Mouse (Mus musculus) kidney, postnatal 4 days (tissue): ENCODE measurements at regions not wholly inside any gene's neighbourhood (a gene's known extent, or its start where the extent isn't known, plus 50 kb on each side); places are given as distances from the start of the nearest gene placed in this dataset.

Source experiments
- DNase-seq, 2 experiments: peaks; one replicate each; pipeline ENCODE4 v3.0.0; 2021; ENCODE audit warnings: mixed read lengths in 2 of 2

DNA sequence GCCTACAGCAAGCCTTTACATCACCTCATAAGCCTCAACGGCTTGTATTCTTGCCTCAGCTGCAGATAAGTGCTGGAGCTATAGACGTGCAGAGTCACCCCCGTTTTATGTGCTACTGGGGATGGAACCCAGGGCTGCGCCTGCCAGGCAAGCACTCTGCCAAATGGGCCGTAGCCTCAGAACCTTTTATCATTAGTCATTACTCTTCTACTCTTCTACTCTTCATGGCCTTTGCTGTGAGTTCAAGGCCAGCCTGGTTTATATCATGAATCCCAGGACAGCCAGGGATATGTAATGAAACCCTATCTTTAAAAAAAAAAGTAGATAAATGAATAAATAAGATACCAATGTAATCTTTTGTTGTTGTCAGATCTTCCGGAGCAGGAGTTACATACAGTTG is 216.6 kb upstream of the Auts2 start:
- DNase-seq: no peak

DNA sequence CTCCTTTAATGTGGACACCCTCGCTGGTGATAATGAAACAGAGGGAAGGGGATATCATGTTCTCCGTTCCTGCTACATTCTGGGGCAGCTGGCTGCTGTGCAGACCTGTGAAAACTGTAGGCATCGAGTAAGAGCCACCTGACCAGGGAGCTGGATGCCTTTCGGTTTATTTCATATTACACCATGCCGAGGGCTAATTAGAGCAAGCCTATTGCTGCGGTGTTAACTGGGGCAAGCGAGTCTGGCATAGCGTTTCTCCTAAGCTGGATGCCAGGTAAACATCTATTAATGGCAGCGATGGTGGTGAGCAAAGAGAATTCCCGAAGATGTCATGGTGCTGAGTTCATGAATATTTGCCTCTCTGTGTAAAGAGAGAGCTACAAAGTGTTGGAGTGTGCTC is 215.8 kb upstream of the Auts2 start:
- DNase-seq: no peak

DNA sequence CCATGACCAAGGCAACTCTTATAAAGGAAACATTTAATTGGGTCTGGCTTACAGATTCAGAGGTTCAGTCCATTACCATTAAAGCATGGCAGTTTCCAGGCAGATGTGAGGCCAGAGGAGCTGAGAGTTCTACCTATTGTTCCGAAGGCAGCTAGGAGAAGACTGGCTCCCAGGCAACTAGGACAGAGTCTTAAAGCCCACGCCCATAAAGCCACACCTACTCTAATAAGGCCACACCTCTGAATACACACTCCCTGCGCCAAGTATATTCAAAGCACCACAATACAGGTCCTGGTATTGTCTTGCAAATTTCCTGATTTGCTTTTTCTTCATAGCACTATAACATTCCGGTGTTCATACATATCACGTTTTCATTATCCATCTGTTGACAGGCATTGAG is 194.8 kb upstream of the Auts2 start:
- no peak for DNase-seq

DNA sequence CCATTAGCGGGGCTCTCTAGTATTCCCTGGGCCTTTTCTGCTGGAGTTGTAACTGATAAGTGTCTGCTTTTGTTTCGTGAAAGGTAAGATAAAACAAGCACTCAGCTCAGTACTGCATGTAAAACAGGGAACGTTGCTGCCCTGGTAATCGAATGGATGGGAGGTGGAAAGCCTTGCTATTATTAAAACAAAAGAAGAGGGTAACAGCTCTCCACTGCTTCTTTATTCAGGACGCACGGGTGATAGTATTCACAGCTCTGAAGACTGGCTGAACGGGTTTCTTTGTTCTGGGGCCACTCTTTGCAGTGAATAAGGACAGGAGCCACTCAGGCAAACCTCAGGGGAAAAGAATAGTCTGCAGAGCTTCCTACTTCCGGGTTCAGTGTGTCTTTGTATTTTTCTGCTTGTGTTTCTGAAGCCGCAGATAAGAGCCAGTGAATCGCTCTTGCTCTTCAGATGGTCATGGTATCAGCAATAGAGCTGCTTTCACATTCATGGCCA is 185.6 kb upstream of the Auts2 start:
- no peak for DNase-seq

DNA sequence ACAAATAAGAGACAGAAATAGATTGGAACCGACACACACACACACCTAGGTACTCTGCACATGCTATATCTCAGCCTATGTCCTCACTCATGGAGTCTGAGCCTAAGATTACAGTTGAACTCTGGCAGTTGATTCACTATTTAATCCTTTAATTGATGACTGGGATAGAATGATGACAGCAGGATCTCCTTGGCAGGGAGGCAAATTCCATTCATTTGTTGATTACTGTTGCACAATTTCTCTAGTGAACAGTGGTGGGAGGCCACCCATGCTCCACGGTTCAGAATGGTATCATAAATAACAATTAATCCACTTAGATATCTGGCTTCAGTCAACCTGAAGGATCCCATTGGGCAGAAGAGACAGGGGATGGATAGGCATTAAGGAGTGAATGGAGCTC is 181.3 kb upstream of the Auts2 start:
- no peak for DNase-seq

DNA sequence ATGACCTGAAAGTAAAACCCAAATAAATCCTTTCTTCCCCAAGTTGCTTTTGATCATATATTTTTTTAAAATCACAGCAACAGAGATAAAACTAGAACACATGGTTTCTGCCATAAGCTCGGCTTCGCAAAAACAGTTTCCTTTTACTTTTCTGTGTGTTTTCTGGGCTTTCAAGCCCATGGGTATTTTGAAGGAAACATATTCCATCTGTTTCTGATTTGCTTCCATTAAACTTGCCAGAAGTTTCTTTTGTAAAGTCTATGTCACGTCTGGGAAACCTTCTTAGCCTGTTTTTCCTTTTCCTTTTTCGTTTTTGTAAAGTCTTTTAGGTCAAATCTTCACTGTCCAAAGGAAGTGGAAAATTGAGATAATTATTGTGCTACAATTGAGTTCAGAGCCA is 167.2 kb upstream of the Auts2 start:
- no peak for DNase-seq

DNA sequence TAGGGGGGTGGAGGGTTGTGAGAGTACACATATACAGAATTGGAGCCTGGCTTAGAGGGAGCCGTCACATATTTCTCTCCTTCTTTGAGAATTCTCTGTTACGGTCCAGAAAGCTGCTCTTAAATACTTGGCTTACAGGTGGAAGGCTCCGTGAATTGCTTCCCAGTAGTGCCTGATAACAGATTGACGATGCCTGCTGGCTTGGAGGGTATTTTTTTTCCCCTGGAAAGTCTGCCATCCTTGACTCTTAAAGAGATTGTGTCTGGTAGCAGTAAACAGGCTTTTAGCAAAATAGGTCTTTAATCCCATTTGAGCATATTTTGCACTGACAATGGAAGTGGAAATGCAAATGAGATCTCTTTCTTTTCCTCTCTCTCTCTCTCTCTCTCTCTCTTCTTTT is 164.4 kb upstream of the Auts2 start:
- DNase-seq: no peak

DNA sequence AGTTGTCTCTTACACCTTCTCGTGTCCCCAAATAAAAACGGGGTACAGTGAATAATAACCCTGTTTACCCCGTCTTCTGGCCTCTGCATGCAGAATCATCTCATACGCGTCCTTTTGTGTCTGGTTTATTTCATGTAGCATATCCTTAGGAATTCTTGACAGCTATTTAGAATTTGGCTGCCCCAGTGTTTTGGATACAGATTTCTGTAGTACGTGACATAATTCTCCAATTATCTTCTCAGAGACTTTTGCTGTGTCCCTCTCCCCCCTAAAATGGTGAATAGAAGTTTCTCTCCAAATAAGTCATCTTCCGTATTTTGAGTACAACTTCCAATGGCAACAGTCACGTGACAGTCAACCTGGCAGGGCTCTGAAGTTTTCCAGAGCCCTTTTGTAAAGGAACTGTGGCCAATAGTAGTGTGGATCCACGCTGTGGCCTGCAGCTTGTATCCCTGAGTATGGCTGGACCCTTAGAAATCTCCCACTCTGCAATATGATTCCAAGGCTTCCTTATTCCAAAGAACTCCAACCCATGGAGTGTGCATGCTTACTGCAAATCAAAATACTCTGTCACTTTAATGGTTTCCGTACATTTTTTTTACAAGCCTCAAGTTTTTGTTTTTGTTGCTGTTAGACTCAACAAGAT is 160.4 kb upstream of the Auts2 start:
- DNase-seq: peak; percentile 13 to 39

DNA sequence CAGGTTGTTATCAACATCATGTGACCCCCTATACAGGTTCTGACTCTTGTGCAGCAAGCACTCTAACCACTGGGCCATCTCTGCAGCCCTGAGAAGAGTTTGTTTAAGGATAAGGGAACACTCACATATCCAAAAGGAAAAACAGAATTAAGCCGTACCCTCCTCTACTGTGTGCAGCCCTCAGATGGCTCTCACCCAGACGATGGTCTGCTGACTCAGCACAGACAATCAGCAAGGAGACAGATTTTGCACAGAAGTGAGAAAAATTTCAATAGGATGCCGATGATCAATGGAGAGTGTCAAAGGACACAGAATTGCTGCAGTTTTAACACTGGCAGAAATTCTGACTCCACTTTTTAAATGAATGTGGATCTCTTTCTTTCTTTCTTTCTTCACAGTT is 159.4 kb upstream of the Auts2 start:
- DNase-seq: no peak

DNA sequence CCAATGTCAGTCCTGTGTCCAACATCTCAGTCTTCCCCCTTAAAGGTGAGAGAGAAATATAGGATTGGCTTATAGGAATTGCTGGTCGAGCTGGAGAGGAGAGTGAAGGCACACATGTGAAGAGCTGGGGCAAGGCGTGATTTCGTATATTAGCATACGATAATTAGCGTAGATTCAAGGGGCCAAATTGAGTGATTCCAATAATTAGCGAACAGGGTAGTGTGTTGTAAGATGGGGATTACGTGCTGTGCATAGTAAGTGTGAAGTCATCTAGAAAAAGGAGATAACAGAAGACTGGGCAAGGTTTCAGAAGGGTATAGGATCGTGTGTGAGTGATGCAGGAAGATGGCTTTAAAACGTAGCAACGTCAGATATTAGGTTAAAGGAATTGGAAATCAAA is 147.6 kb upstream of the Auts2 start:
- no peak for DNase-seq

DNA sequence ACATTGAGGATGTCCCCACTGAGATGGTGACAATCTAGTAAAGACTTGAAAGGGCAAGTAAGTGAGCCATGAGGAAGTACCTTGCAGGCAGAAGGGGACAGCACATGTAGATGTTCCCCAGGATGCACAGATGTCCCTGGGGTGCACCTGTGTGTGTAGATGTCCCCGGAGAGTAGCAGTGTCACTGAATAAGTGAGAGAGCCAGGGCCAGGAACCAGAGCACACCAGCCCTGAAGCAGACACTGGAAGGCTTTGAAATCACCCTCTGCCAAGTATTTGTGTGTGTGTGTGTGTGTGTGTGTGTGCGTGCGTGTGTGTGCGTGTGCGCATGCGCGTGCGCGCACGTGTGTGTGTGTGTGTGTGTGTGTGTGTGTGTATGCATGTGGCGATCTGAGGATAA is 132.1 kb upstream of the Auts2 start:
- no peak for DNase-seq

DNA sequence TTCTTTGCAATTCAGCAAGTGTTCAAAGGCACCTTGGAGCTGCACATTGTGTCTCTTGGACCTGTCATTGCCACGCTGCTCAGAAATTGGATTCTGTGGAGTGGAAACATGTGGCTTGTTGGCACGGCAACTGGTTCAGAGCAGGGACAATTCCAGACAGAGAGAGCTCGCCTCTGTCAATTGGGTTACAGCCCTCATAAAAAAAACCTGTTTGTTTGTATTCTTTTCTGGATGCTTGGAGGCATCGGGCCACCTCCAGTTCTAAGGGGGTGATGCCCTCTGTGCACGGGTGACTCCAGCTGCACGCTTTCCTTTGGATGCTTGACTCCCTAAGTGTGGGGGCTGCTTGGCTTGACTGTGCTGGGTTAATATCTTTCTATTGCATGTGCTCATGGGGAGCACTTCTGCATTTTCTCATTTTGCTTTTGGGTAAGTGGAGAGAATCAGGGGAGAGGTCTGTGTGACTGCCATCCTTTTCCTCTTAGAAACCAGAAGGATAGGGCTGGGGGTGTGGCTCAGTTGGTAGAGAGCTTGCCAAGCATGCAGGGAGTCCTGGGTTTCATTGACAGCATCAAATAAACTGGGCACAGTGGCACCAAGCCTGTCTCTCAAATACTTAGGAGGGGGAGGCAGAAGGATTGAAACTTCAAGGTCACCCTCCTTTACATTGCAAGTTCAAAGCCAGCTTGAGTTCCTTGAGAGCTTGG is 130.6 kb upstream of the Auts2 start:
- DNase-seq: peak; percentile 24 to 43

DNA sequence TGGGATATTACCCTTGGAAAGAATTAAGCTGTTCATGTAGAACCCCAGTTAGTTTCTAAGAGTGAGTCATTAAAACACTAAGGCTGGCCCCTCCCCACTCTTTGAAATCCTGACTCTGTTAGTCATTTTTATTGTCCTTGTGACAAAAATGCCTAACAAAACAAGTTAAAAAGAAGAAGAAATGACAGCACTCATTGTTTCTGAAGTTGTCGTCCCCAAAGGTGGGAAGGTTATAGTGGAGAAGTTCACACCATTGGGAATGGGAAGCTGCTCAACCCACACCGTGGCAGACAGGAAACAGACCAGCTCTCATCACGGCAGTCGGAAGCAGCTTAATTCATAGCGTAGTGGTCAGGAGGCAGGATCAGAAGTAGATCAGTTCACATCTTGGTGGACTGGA is 128.4 kb upstream of the Auts2 start:
- DNase-seq: peak in 1 of 2 experiments; percentile 7

DNA sequence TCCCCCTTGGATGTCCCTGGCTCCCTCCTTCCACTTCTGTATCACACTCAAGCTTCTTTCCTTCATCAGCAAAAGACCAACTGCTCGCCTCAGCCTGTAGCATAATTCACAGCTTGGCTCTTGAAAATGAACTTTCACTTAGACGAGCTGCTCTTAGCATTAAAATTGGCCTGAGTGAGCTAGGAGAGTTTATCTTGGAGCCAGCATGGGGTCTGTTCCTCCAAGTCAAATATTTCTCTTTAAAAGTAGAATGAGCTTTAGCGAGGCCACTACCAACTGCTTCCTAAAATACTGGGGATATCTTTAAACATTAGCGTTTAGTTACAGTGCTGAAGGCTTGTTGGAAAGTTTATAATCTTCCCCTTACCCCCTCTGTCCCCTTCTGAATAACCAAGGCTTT is 124.2 kb upstream of the Auts2 start:
- peak in 1 of 2 experiments; percentile 6 for DNase-seq

DNA sequence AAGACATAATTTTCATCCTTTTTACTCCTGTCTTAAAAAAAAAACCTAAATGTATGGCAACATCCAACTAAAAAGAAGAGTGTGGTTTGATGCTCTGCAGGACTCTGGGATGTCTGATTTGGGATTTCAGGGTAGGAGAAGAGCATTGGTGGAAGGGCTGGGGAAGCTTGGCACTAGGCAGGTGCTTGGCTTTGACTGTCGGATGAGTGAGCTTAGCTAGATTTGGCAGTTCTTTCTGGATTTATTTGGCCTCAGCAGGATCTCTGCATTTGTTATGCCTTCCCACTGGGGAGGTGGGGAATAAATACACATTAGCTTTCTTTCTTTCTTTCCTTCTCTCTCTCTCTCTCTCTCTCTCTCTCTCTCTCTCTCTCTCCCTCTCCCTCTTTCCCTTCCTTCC is 118.1 kb upstream of the Auts2 start:
- no peak for DNase-seq

DNA sequence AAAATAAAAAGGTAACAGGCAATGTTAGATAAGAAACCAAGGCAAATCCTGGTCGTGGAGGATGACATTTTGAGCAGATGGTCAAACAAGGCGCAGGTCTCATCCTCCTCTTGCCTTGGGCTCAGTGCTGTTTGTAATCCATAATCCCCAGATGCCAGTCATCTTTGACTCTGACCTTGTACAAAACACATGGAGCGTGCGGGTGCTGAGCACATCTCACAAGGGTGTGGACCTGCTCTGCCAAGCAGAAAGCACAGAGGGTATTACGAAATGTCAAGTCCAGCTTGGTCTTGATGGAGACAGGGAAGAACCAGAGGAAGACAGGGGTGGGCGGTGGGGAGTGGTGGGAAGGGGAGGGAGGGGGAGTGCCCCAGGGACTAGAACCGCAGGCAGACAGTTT is 116.9 kb upstream of the Auts2 start:
- no peak for DNase-seq

DNA sequence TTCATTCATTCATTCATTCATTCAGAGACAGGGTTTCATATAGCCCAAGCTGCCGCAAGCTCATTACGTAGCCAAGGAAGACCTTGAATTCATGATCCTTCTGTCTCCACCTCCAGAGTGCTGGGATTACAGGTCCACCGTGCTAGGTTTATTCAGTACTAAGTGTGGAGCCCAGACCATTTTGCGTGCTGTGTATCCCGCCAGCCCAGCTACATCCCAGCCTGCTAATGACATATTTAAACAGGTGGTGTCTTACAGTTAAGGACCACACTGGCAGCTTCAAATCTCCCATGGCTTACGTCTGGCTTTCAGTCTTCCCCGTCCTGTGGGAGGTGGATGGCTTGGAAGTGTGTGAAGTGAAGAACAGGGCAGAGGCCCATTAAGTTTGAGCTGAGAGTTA is 111.2 kb upstream of the Auts2 start:
- DNase-seq: no peak

DNA sequence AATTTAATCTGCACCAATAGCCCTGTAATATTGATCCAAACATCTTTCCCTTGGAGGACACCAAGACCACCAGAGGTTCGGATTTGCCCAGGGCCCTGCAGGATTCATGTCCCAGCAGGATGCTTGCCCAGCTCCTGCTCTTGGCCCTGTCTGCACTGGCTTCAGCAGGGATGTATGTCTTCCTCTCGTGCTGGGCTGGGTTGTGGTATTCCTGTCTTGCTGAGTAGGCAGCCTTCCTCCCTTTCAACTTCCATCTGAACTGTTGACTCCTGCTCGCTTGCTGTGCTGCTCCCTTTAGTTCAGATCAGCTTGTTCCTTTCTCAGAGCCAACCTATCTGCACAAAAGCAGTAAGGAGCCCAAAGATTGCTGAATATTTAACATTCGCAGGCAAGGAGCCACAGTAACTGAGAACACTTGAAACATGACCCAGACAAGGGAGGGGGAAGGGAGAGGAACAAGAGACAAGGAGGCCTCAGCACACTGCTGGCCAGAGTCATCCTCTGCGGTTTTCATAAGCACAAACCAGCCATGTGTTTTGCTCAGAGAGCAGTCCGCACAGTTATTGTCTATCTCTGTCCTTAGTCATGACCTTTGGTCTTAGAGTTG is 110.7 kb upstream of the Auts2 start:
- DNase-seq: peak in 1 of 2 experiments; percentile 10

DNA sequence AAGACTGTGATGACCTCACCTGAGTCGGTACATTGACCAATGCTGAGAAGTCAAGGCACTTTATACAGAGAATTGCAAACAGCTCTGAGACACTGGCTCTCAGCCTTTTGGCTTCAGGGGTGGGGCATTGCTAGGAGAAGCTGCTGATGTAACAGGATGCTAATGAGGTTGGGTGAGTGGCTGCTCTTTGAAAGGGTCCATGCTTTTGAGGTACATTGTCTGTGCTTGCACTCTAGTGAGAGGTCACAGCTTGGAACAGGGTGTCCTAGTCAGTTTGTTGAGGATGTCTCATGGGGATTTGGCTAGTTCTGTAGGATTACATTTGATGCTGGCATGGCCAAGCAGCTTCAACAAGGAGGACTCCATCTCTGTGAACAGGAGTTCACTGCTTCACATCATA is 109.1 kb upstream of the Auts2 start:
- DNase-seq: no peak

DNA sequence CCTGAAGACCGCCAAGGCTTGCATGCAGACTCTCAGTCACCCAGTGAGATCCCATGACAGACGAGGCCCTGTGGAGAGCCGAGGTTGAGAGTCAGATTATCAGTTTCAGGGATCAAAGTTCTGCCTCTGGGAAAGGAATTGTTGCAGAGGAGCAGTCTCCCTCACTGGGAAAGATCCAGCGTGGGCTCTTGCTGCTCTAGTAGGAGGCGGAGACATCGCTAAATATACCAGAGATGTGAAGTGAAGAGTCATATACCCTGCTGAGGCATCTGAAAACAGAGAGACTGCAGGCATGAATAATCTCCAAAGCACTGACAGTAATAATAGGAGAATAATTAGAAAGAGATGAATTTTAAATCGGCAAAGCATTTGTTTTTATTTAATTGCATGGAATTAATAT is 106.6 kb upstream of the Auts2 start:
- DNase-seq: no peak

DNA sequence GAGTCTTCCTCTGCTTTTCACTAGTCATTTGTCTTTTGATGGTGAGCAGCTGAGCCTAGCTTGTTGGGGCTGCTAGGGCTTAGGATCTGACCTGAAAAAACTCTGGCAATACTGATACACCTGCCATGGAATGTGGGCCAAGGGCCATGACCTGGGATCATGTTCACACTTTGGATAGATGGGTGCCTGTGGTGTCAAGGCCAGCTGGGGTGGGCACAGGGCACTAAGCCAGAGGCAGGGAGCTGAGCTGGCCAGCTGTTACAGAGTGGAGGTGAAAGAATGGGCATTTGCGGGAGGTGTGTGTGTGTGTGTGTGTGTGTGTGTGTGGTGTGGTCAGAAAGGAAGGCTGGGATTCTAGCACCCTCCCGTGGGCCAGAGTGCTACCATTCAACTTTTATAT is 105.6 kb upstream of the Auts2 start:
- DNase-seq: peak in 1 of 2 experiments; percentile 24

DNA sequence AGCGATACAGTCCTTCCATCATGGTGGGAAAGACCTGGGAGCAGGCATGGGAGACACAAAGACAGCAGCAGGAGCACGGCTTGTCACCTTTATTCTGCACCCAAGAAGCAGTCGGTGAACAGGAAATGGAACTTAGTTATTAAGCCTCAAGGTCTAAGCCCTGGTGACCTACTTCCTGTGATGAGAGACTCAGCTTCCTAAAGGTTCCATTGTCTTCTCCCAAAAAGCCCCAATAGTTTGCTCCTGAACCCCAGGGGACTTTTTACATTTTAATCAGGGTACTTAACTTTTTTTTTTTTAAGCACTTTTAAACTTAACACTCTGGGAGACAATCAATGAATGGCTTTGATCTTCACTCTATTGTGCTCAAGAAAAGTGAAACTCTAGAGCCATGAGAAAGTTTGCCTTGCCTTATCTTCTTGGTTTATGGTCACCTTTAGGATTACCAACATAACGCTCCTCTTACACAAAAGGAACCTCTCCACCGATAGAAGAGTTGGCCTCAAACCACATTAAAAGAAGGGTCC is 101.6 kb upstream of the Auts2 start:
- no peak for DNase-seq

DNA sequence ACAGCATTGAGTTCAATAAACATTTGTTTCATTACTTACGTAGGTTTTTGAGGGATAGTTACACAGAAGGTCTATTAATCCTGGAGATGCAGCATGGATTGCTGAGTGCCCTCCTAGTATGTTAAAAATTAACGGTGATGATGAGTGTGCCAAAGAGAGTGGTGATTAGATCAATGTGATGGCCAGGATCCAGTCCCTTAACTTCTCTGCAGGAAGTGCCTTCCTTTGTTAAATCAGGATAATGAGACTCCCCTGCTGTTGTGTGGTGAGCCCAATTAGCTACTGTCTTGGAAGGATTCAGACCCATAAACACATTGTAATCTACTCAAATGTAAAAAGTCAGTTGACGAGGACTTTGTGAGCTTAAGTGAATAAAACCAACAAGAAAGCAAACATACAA is 100.1 kb upstream of the Auts2 start:
- DNase-seq: no peak
